Mouse (Mus musculus) liver, adult 2 months (tissue): ENCODE measurements around the gene Gprc5c.

Experiments
- CTCF ChIP-seq: fragments of 200-500 bp; IDR thresholded peaks from 2 replicates; pipeline ENCODE4 v1.5.1; 2011; ENCODE audit warnings: low read depth, low read length, control low read depth
- POLR2A ChIP-seq: fragments of 200-500 bp; IDR thresholded peaks from 2 replicates; pipeline ENCODE4 v1.6.1; 2011; ENCODE audit warnings: low read length, control low read depth; ENCODE audit not compliant: insufficient read depth; ENCODE audit errors: extremely low read depth

DNA sequence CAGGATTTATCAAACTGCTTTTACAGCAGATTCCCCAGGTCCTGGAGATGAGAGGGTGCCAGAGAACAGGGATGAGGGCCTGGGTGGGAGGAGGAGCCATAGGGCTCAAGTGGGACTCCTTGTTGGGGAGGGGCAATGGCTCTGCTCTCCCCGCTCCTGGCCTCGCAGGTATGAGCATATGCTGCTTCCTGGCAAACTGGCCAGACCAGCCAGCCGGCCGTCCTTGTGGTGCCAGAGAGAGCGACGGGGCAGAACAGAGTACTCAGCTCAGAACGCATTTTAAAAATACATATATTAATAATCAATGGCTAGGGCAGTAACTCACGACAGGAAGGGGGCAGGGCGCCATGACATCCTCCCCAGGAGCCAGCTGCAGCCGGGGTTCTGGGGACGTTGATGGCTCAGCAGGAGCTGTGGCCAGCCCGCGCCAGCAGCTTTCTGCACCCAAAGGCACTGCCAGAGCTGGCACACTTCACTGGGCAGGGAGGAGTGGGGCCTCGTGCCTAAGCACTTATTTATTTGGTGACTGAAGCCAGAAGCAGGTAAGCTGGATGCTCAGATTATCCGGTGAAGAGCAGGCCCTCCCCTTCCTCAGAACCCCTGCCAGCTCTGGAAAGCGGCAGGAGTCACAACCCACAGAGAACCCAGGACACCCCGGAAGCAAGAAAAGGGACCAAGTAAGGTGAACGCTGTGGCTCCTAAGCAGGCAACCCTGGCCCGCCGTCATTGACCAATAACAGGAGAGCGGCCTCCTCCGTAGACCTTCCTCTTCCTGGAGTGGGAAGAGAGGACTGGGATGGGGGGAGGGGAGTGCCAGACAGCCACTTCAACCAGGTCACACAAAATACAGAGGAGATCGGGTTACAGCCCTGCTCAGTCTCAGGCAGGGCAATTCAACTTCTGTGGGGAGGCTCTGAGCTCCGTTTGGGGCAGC is 21.2 kb upstream of the Gprc5c start:
- TF ChIP-seq POLR2A (no peak), CTCF (no peak)
